Mouse (Mus musculus): ENCODE results near the gene Gm8882.
"Not testable (repeated sequence)": the region's sequence is repeated elsewhere in the genome, so short reads cannot be mapped to it uniquely, and the experiment has no call there.

GRCm38 (mm10) chr6:132364034-132364433, at the start of gene Gm8882:
- not testable (repeated sequence) for TF ChIP-seq CTCF (IDR thresholded peaks at IDR 0.05; ENCODE audit: borderline replicate concordance, extremely low read depth, insufficient read depth, insufficient read length); POLR2A (IDR thresholded peaks at IDR 0.05; ENCODE audit: borderline replicate concordance, extremely low read depth, insufficient read depth, insufficient read length, poor library complexity, severe bottlenecking)

All from brain, embryonic 14.5 days (tissue).